Mouse (Mus musculus) kidney, adult 2 months (tissue): ENCODE results near the gene Olfr222.

ENCODE experiments used
- CTCF ChIP-seq: fragments of 200-500 bp; conservative IDR thresholded peaks from 2 replicates; pipeline ENCODE4 v1.5.1; 2011; ENCODE audit warnings: low read depth, mild to moderate bottlenecking, control low read depth, low read length, moderate library complexity, mixed read lengths; ENCODE audit not compliant: insufficient read depth, insufficient read length
- POLR2A ChIP-seq: fragments of 200-500 bp; IDR thresholded peaks from one replicate; pipeline ENCODE4 v1.6.1; 2011; ENCODE audit warnings: low read depth, low read length, control low read depth

- no peak for TF ChIP-seq CTCF
- no peak for TF ChIP-seq POLR2A
Observed at GRCm38 (mm10) chr11:59554127-59554526, 21.9 kb downstream of the Olfr222 start.
